Mouse (Mus musculus) heart, embryonic 13.5 days (tissue): ENCODE measurements around the gene Gm49369. TPM values are rescaled to one million over a fixed set of nuclear protein-coding genes. Genes with fewer than 3 reads are reported as not detected.
"Not testable (repeated sequence)": the region's sequence is repeated elsewhere in the genome, so short reads cannot be mapped to it uniquely, and the experiment has no call there.

ENCODE experiments used
- ATAC-seq: fragments of 200-750 bp; cut with Nextera tagmentation; 2 replicates; pipeline ENCODE4 v1.8.0; 2017; ENCODE audit warnings: moderate TSS enrichment; ENCODE audit not compliant: insufficient number of reproducible peaks, low FRiP score, low TSS enrichment; ENCODE audit errors: extremely low read depth
- H3K27ac ChIP-seq: fragments of 300-500 bp; sonication (generic); replicated peaks from 2 replicates; pipeline ENCODE4 v1.5.1; 2015; ENCODE audit warnings: moderate library complexity, mild to moderate bottlenecking, inconsistent platforms
- H3K27me3 ChIP-seq: fragments of 300-500 bp; sonication (generic); replicated peaks from 2 replicates; pipeline ENCODE4 v1.6.1; 2015; ENCODE audit warnings: mild to moderate bottlenecking, inconsistent platforms
- H3K36me3 ChIP-seq: fragments of 300-500 bp; sonication (generic); 2 replicates; pipeline ENCODE4 v1.6.1; 2015; ENCODE audit warnings: mild to moderate bottlenecking, inconsistent platforms
- H3K4me1 ChIP-seq: fragments of 300-500 bp; sonication (generic); 2 replicates; pipeline ENCODE4 v1.6.1; 2015; ENCODE audit warnings: inconsistent platforms
- H3K4me2 ChIP-seq: fragments of 300-500 bp; sonication (generic); 2 replicates; pipeline ENCODE4 v1.6.1; 2015; ENCODE audit warnings: inconsistent platforms, mild to moderate bottlenecking, moderate library complexity
- H3K4me3 ChIP-seq: fragments of 300-500 bp; sonication (generic); 2 replicates; pipeline ENCODE4 v1.5.1; 2015; ENCODE audit warnings: moderate library complexity, mild to moderate bottlenecking, inconsistent platforms
- H3K9ac ChIP-seq: fragments of 300-500 bp; sonication (generic); 2 replicates; pipeline ENCODE4 v1.6.1; 2015; ENCODE audit warnings: inconsistent platforms, mild to moderate bottlenecking, moderate library complexity
- H3K9me3 ChIP-seq: fragments of 300-500 bp; sonication (generic); 2 replicates; pipeline ENCODE4 v1.6.1; 2016; ENCODE audit warnings: inconsistent platforms
- WGBS: fragments of 180-500 bp; shearing (Covaris S2); methylation state at CpG from one replicate; pipeline ENCODE4 v1.1.7; 2015; ENCODE audit warnings: mixed read lengths; 5-methylcytosine and 5-hydroxymethylcytosine counted together
- polyA plus RNA-seq: library from polyadenylated mRNA; unstranded; fragments of >200 nt; fragmentation: Nextera tagmentation; extraction: Ambion mirVana; gene quantifications from 2 replicates; pipeline ENCODE4 v1.2.1, GENCODE M21; 2015

Gene Gm49369
- polyA plus RNA-seq, 1 experiment from 2014 or later: not detected

DNA sequence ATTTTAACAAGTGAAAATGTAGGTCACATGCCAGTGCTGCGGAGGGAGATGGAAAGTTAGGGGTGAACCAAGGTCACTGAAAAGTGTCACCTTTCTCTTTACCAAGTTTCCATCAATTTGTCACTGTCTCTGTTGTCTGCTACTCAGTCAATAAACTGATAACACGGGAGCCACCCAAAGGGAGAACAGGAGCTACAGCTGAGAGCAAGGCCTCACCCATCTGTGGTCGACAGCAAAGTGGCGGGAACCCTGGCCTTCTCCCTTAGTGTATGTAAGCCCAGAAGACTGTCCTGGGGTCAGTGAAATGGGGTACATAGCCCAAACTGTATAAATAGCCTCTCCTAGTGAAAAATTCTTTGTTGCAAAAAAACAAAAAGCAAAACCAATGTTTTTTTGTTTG lies 34.9 kb downstream of the Gm49369 start:
- no peaks in the 10 kb centered on the region for H3K27me3 ChIP-seq
- no peaks in the 10 kb centered on the region for H3K36me3 ChIP-seq
- no peak overlapping the region for H3K27ac ChIP-seq
- no peak for ATAC-seq
- no peak overlapping the region for H3K4me3 ChIP-seq
- H3K4me2 ChIP-seq: no peak overlapping the region
- 0 out of 2 replicates have a peak, but pooled peaks cover 4% of the 10 kb centered on the region for H3K4me1 ChIP-seq
- no peak overlapping the region for H3K9ac ChIP-seq
- H3K9me3 ChIP-seq: no peaks in the 10 kb centered on the region
- WGBS: 61% methylated on average over 4 of the region's 4 CpGs

DNA sequence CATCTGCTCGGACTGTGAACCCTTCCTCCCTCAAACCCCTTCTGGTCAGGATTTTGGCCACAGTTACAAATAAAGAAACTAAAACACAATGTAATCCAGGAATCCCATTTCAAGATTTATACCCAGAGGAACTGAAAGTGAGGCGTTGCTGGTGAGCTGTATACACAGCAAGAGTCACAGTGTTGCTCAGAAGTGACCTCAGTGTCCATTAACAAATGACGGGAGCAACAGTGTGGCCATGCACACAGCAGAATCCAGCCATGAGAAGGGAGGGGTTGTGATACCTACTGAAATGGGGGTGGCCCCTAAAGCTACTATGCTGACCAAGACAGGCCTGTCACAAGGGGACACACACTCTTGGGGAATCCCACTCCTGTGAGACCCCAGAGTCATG lies 40.2 kb downstream of the Gm49369 start:
- H3K9ac ChIP-seq: no peak overlapping the region
- H3K27ac ChIP-seq: peak overlapping the region; percentile 53; the same call in 1 of the 2 replicates
- H3K9me3 ChIP-seq: no peaks in the 10 kb centered on the region
- no peak overlapping the region for H3K4me3 ChIP-seq
- no peaks in the 10 kb centered on the region for H3K27me3 ChIP-seq
- H3K36me3 ChIP-seq: no peaks in the 10 kb centered on the region
- no peak overlapping the region for H3K4me2 ChIP-seq
- no peak for ATAC-seq
- peaks cover 23% of the 10 kb centered on the region for H3K4me1 ChIP-seq
- 71% methylated on average over 3 of the region's 3 CpGs for WGBS

DNA sequence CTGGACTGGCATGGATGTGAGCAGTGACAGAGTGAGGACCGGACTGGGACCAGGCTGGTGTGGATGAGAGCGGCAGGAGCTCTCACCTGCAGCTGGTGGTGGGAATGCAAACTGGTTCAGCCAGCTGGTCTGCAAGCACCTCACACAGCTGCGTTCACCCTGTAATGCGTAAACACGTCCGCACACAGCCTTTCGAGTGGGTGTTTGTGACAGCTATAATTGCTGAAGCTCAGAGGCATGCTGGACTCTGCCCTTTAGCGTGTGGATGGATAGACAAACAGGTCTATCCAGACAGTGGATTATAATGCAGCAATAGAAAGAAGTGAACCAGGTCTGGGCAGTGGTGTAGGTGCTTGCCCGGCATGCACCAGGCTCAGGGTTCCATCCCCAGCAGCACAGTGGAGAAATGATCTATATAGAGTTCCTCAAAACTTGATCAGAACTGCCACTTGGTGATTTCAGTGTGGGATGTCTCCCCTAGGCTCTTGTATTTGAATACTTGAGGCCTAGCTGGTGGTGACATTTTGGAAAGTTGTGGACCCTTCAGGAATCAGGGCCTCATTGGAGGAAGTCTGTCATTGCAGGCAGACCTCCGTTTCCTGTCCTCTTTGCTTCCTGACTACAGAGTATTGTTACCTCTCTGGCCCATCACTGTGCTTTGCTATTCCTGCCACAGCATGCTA lies 40.8 kb downstream of the Gm49369 start:
- peak overlapping the region; percentile 53 for H3K27ac ChIP-seq
- H3K9ac ChIP-seq: 0 out of 2 replicates have a peak overlapping the region, but pooled peaks have one; percentile 19
- peaks cover 23% of the 10 kb centered on the region for H3K4me1 ChIP-seq
- ATAC-seq: no peak
- no peak overlapping the region for H3K4me3 ChIP-seq
- no peaks in the 10 kb centered on the region for H3K27me3 ChIP-seq
- WGBS: 53% methylated on average over 10 of the region's 10 CpGs
- no peak overlapping the region for H3K4me2 ChIP-seq
- no peaks in the 10 kb centered on the region for H3K36me3 ChIP-seq
- H3K9me3 ChIP-seq: no peaks in the 10 kb centered on the region

DNA sequence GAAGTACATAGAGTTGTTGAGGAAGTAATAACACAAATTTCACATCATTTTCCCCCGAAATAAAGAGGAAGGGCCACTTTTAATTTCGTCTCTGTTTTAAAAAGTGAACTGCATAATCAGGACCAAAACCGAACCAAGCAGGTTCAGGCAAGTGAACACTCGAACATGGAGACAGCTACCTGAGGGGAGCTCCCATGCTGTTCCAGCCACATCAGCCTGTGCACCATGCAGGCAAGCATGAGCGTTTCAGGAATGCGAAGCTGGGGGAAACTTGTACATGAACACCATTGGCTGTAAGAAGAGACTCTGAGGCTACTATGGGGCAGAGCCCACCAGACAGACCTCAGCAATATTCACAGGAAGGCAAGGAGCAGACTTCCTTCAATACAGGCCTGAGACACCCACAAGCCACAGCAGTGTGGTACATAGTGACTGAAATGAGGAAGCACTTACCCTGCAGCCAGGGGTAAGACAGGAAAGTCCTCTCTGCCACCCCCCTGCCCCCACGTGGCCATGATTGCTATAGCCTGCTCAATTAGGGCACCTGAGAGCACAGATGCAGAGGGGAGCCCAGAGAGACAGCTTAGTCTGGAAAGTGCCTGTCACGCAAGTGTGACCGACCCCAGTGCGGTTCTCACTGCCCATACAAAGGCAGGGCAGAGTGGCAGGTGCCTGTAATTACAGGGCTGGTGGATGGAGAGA lies 42.0 kb downstream of the Gm49369 start:
- Histone ChIP-seq H3K4me2 (no peak overlapping the region), H3K9ac (no peak overlapping the region), H3K4me3 (no peak overlapping the region), H3K27ac (no peak overlapping the region), H3K4me1 (peaks cover 23% of the 10 kb centered on the region), H3K9me3 (no peaks in the 10 kb centered on the region), H3K36me3 (no peaks in the 10 kb centered on the region), H3K27me3 (no peaks in the 10 kb centered on the region)
- WGBS: 56% methylated on average over 10 of the region's 10 CpGs
- no peak for ATAC-seq

DNA sequence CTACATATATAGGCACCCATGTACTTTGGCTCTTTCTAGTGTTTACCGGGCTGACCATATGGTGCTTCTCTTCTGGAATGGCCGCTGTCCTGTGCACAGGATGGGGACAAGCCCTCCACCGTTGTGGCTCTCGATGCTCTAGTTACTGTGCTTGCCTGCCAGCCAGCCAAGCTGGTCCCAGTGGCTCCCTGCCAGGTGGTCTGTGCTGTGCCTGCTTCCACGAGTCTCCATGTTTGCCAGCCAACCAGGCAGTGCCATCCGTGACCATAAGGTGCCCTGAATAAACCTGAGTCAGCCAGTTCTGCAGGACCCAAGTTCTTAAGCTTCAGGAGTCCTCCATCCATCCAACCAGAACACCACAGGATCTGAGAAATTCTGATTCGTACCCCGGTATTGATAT lies 47.3 kb downstream of the Gm49369 start:
- no peaks in the 10 kb centered on the region for H3K9me3 ChIP-seq
- H3K4me1 ChIP-seq: peaks cover 27% of the 10 kb centered on the region
- no peak for ATAC-seq
- no peak overlapping the region for H3K27ac ChIP-seq
- no peak overlapping the region for H3K9ac ChIP-seq
- no peak overlapping the region for H3K4me2 ChIP-seq
- 85% methylated on average over 8 of the region's 8 CpGs for WGBS
- H3K36me3 ChIP-seq: no peaks in the 10 kb centered on the region
- no peak overlapping the region for H3K4me3 ChIP-seq
- H3K27me3 ChIP-seq: no peaks in the 10 kb centered on the region

GRCm38 (mm10) chr7:142334246-142334645 lies 48.2 kb downstream of the Gm49369 start:
- no peak overlapping the region for H3K4me2 ChIP-seq
- 2% methylated on average over 3 of the region's 3 CpGs for WGBS
- H3K36me3 ChIP-seq: no peaks in the 10 kb centered on the region
- peak overlapping the region; percentile 44 for H3K27ac ChIP-seq
- H3K4me1 ChIP-seq: peaks cover 35% of the 10 kb centered on the region
- H3K9me3 ChIP-seq: no peaks in the 10 kb centered on the region
- H3K27me3 ChIP-seq: no peaks in the 10 kb centered on the region
- peak; percentile 21; the same call in 1 of the 2 replicates for ATAC-seq
- no peak overlapping the region for H3K4me3 ChIP-seq
- H3K9ac ChIP-seq: 0 out of 2 replicates have a peak overlapping the region, but pooled peaks have one; percentile 12

GRCm38 (mm10) chr7:142332741-142333140 lies 49.7 kb downstream of the Gm49369 start:
- not testable (repeated sequence) for H3K9ac ChIP-seq, H3K27me3 ChIP-seq, H3K4me2 ChIP-seq, ATAC-seq, H3K36me3 ChIP-seq, H3K9me3 ChIP-seq, H3K4me3 ChIP-seq
- Histone ChIP-seq H3K27ac (peak overlapping the region; percentile 44; the same call in 1 of the 2 replicates), H3K4me1 (peaks cover 43% of the 10 kb centered on the region)
- 65% methylated on average over 4 of the region's 9 CpGs for WGBS

DNA sequence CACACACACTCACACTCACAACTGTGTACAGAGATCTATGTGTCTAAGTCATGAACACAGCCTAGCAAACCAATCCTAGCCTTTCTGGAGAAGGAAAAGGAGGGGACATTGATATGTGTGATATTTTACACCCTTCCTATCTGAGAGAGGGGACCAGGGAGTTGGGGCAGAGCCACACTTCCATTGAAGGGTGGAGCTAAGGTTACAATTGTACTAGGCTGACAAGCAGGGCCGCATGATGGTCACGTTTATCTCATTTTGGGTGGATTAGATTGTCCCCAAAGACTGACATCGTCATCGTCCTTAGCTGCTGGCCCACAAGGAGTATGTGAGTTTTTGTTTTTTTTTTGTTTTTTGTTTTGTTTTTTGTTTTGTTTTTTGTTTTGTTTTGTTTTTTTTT lies 51.2 kb downstream of the Gm49369 start:
- H3K4me3 ChIP-seq: no peak overlapping the region
- no peak for ATAC-seq
- H3K27me3 ChIP-seq: no peaks in the 10 kb centered on the region
- WGBS: 50% methylated on average over 4 of the region's 4 CpGs
- H3K4me2 ChIP-seq: no peak overlapping the region
- H3K9ac ChIP-seq: peak overlapping the region; percentile 55
- H3K9me3 ChIP-seq: no peaks in the 10 kb centered on the region
- peak overlapping the region; percentile 97 for H3K27ac ChIP-seq
- no peaks in the 10 kb centered on the region for H3K36me3 ChIP-seq
- H3K4me1 ChIP-seq: peaks cover 58% of the 10 kb centered on the region

- peak overlapping the region; percentile 55 for H3K9ac ChIP-seq
- H3K9me3 ChIP-seq: no peaks in the 10 kb centered on the region
Observed at GRCm38 (mm10) chr7:142330271-142330724, 52.2 kb downstream of the Gm49369 start.

GRCm38 (mm10) chr7:142328507-142328906 lies 54.0 kb downstream of the Gm49369 start:
- 62% methylated on average over 3 of the region's 3 CpGs for WGBS
- no peak for ATAC-seq
- peak overlapping the region; percentile 97 for H3K27ac ChIP-seq

More at GRCm38 (mm10) chr7:142330271-142330724, 52.2 kb downstream of the Gm49369 start:
- Histone ChIP-seq H3K27me3 (no peaks in the 10 kb centered on the region), H3K4me3 (no peak overlapping the region), H3K36me3 (no peaks in the 10 kb centered on the region), H3K4me1 (peaks cover 60% of the 10 kb centered on the region), H3K4me2 (peak overlapping the region; percentile 12; the same call in 1 of the 2 replicates), H3K27ac (peak overlapping the region; percentile 97)
- WGBS: 7% methylated on average over 9 of the region's 9 CpGs
- ATAC-seq: peak; percentile 78

GRCm38 (mm10) chr7:142326714-142327445 lies 55.6 kb downstream of the Gm49369 start:
- H3K9me3 ChIP-seq: no peaks in the 10 kb centered on the region
- peak overlapping the region; percentile 97 for H3K27ac ChIP-seq
- 22% methylated on average over 9 of the region's 9 CpGs for WGBS
- peaks cover 64% of the 10 kb centered on the region for H3K4me1 ChIP-seq
- H3K27me3 ChIP-seq: no peaks in the 10 kb centered on the region
- no peak for ATAC-seq
- H3K4me3 ChIP-seq: no peak overlapping the region
- H3K36me3 ChIP-seq: no peaks in the 10 kb centered on the region
- 0 out of 2 replicates have a peak overlapping the region, but pooled peaks have one; percentile 52 for H3K9ac ChIP-seq
- H3K4me2 ChIP-seq: no peak overlapping the region

More at GRCm38 (mm10) chr7:142328507-142328906, 54.0 kb downstream of the Gm49369 start:
- H3K4me2 ChIP-seq: no peak overlapping the region
- no peak overlapping the region for H3K4me3 ChIP-seq
- H3K27me3 ChIP-seq: no peaks in the 10 kb centered on the region
- peaks cover 59% of the 10 kb centered on the region for H3K4me1 ChIP-seq
- H3K9me3 ChIP-seq: no peaks in the 10 kb centered on the region
- peak overlapping the region; percentile 59; the same call in 1 of the 2 replicates for H3K9ac ChIP-seq
- no peaks in the 10 kb centered on the region for H3K36me3 ChIP-seq
